Mouse (Mus musculus): ENCODE data around the gene Abcc5. TPM values are rescaled to one million over a fixed set of nuclear protein-coding genes. Genes with fewer than 3 reads are reported as not detected.

The Abcc5 gene
- 5.3 and 6.1 TPM in 2 replicates for polyA plus RNA-seq (2012)

DNA sequence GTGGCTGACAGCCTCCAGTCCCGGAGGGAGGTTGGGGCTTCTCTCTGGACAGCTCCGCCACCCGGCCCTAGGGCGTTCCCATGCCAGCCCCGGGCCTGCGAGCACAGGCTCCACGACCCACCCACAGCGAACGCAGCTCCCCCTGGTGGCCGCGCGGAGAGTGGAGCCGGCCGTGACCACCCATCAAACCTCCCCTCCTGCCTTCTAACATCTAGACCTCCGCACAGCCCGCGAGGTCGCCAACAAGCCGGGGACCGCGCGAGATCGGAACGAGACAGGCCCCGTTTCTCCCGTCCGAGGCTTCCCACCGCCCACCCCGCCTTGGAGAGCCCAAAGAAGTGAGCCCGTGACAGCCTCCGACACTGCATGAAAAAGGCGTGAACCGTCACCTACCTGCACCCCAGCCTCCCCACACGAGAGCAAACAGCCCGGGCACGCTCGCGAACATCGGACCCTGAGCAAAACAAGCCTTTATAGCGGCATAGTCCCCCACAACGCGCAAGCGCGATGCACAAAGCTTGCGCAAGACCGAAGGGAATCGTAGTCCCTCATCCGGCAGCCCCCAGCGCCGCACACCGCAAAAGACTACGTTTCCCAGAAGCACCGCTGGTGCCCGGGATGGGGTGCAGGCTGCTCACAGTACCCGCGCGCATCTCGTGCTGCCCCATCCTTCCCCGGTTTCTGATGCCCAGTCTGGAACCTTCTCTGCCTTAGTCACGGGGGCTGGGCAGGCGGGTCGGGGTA is at the start of gene Abcc5:
Gene Abcc5, minus strand, starts transcription at position 540 of the 744 bp plus-strand sequence.
- no peak for TF ChIP-seq GATA1 (IDR thresholded peaks at IDR 0.05; ENCODE audit: low read length)

DNA sequence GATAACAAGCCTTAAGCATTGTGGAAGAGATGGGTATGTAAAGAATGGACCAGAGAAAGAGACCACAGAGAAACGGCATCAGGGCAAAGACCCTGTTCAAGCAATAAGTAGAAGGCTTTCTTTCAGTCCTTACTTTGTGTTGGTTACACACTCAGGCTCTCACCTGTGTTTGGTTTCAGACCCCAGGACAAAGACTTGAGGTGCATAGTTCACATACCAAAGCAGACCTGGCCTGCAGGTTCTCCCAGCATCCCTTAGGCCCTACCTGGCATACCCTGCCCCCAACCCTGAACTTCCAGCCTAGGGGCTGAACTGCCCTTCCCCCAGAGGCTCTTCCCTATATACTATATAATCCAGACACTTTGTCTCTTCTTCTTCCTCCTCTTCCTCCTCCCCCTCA is 49.1 kb upstream of the Abcc5 start:
- TF ChIP-seq GATA1 (IDR thresholded peaks at IDR 0.05; ENCODE audit: low read length) = no peak

DNA sequence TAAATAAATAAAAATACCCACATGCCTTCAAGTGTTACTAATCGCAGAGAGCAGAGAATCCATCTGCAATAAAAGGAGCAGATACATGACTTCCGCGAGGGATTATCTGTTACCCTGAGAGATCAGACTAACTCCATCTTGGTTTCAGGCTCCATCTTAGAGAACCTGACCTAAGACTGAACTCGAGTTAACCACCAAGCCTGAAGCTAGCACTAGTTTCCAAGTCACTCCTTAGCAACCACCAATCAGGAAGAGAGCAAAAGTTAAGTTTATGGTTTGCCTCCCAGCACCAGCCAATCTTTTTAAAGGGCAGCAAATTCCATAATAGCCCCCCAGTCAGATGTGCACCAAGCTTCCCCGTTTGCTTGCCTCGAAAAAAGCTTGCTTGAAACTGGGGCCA is 48.6 kb upstream of the Abcc5 start:
- no peak for TF ChIP-seq GATA1 (IDR thresholded peaks at IDR 0.05; ENCODE audit: low read length)

DNA sequence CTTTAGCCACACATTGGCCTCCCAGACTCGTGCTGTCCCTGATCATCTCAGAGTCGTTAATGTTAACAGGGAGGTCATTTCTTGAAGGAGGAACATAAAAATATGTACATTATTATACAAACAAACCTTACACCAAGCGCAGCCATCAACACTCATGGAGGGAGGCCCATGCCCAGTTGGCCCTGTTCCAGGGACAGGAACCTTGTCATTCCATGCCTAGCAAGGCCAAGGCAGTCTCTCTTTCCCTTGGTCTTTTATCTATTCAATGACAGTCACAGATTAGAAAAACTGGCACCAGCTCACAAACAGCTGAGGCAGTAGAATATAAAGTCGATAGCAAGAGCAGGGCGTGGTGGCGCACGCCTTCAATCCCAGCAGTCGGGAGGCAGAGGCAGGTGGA is 48.0 kb upstream of the Abcc5 start:
- TF ChIP-seq GATA1 (IDR thresholded peaks at IDR 0.05; ENCODE audit: low read length) = no peak

DNA sequence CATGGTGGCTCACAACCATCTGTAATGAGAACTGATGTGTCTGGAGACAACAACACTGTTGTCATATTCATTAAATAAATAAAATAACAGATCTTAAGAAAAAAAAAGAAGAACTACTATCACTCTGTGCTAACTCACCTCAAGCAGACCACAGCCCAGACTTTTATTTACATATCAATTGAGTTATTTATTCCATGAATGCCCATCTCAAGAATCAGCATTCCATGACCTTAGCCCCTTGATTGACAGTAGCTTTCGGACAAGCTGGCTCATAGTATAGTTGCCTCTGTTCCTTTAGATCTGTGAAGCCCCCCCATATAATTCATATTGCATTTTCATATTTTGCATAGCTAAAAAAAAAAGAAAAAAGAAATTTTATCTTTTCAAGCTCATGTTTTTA is 47.6 kb upstream of the Abcc5 start:
- TF ChIP-seq GATA1 (IDR thresholded peaks at IDR 0.05; ENCODE audit: low read length) = no peak

DNA sequence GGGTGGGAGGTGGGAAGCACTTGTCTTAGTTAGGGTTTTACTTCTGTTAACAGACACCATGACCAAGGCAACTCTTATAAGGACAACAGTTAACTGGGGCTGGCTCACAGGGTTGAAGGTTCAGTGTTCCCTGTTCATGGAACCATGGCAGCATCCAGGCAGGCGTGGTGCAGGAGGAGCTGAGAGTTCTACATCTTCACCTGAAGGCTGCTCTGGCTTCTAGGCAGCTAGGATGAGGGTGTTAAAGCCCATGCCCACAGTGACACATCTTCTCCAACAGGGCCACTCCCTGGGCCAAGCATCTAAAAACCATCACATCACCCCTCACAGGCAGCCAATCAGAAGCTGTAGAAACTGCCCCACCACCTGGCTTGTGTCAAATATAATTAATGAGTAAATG is 45.5 kb upstream of the Abcc5 start:
- no peak for TF ChIP-seq GATA1 (IDR thresholded peaks at IDR 0.05; ENCODE audit: low read length)

DNA sequence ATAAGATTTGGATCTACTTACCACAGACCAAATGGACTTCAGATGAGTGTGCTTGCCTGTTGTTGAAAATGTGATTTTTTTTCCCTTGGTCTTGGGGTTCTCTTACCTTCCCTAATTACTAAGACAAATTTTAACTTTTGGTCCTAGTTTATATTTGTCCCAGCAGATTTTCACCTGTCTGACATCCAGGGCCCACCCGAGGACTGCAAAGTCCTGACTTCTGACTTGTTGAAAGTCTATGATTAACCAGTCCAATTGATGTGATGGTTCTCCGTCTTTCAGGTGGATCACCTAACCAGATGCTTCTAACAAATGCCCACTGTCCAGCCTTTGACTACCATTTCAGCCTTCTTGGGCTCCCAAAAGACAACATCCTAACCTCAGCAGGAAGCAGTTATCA is 44.8 kb upstream of the Abcc5 start:
- TF ChIP-seq GATA1 (IDR thresholded peaks at IDR 0.05; ENCODE audit: low read length) = no peak

DNA sequence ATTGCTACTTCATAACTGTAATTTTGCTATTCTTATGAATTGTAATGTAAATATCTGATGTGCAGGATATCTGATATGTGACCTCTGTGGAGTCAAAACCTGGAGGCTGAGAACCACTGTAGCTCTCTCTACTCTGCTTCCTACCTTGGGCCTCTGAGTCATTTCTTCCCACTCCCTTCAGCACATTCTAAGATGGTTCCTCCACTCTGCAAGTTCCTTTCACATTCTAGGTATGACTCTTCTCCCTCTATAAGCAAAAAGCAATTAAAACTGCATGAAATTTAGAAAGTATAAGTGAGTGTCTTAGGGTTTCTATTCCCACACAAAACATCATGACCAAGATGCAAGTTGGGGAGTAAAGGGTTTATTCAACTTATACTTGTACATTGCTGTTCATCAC is 38.5 kb upstream of the Abcc5 start:
- TF ChIP-seq GATA1 (IDR thresholded peaks at IDR 0.05; ENCODE audit: low read length) = no peak

DNA sequence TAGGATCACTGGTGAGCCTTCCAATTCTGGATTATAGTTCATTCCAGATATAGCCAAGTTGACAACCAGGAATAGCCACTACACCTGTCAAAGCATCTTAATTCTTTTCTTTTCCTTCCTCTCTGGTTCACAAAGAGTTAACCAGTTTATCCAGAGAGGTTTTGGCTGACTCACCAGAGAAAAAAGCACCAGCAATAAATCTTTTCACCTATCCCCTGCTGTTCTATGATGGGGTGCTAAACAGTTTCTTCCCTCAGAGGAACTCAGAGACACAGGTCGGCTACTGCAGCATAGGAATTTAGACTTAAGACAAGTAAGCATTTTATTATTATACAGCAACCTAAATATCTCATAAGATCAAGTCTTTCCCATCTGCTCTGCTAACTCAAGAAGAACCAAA is 29.9 kb upstream of the Abcc5 start:
- no peak for TF ChIP-seq GATA1 (IDR thresholded peaks at IDR 0.05; ENCODE audit: low read length)

DNA sequence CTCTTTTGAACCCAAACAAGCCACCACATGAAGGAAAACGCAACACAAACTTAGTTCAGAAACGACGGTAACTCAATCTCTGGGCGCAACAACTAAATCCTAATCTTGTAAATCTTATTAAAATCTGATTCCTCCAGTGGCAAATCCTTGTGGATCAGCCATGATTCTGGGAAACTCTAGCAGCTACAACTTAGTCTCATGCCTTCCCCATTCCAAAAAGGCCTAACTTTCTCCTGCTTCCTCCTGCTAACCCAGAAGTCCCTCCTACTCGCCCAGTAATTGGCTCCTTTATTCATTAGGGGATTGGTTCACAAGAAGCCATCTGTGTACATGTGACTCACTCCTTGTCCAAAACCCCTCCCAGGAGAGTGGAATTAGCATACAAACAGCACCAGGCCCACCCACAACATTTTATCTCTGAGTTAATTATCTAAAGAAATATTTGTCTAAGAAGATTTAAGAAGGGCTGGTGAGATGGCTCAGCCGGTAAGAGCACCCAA is 28.0 kb upstream of the Abcc5 start:
- no peak for TF ChIP-seq GATA1 (IDR thresholded peaks at IDR 0.05; ENCODE audit: low read length)

DNA sequence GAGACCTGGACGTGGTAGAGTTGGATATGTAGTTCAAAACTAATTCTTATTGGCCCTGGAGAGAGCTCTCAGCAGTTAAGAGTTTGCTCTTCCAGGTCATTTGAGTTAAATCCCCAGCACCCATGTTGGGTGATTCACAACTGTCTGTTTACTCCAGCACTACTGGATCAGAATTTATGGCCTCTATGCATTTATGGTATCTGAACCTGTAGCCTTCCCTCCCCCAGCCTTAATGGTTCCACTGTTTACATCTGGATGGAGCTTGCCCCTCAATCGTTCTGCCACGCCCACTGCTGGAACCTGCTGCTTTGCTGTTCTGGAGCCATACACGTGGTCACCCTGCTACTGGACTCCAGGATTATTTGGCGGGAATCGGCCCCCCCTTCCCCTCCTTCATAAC is 25.6 kb upstream of the Abcc5 start:
- TF ChIP-seq GATA1 (IDR thresholded peaks at IDR 0.05; ENCODE audit: low read length) = no peak

DNA sequence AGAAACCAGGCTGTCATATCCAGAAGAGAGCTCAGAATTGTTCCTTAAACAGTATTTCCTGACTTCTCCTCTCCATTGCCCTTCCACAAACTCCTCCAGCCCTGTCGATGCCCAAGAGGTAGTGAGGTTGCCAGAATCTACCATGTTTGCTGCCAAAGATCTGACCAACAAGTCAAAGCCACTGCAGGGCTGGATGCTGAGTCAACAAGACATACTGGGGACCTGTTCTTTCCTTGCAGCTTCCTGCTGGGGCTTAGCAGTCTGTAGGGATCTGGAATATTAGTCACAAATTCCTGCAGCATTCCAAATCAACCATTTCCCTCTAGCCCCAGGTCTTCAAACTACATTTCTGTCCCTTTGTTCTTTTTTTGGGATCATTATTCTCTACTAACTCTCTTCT is 19.7 kb upstream of the Abcc5 start:
- no peak for TF ChIP-seq GATA1 (IDR thresholded peaks at IDR 0.05; ENCODE audit: low read length)

DNA sequence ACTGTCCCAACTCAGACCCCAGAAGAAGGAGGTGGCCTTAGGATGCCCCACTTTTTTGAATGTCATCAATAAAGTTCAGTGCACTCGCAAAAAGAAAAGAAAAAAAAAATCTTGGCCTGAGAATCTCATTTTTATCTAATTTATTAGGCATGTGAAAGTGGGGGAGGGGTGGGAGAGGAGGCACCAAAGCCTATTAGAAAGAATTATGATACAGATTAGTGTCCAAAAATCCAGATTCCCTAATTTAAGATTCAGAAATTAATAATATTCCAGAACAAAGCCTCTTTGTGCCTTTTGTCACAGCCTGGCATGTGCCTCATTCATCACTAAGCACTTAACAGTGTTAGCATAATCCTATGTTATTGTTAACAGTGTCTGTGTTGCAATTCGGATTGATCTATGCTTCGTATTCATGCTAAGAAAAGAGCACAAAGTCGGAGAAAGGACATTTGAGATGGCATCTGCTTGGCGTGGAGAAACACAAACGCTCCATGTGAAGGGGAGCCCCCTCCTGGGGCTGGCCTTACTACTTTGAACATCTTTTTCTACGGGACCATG is 18.7 kb upstream of the Abcc5 start:
- no peak for TF ChIP-seq GATA1 (IDR thresholded peaks at IDR 0.05; ENCODE audit: low read length)

DNA sequence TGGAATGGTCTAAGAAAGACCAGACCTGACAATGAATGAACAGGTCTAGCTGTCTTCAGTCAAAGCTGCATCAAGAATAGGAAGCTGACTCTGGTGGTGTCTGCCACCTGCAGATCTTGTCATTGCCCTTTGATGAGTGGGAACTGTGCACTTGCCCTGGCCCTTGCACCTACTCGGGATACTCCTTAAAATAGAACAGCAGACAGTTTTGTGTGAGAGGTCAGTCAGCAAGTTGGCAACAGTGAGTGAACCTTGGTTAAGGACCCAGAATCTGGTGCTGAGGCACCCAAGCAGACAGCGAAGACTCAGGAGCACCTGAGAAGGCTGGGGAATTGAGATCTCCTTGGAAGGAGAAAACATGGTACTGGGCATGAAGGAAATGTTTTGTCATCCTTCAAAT is 16.7 kb upstream of the Abcc5 start:
- no peak for TF ChIP-seq GATA1 (IDR thresholded peaks at IDR 0.05; ENCODE audit: low read length)

DNA sequence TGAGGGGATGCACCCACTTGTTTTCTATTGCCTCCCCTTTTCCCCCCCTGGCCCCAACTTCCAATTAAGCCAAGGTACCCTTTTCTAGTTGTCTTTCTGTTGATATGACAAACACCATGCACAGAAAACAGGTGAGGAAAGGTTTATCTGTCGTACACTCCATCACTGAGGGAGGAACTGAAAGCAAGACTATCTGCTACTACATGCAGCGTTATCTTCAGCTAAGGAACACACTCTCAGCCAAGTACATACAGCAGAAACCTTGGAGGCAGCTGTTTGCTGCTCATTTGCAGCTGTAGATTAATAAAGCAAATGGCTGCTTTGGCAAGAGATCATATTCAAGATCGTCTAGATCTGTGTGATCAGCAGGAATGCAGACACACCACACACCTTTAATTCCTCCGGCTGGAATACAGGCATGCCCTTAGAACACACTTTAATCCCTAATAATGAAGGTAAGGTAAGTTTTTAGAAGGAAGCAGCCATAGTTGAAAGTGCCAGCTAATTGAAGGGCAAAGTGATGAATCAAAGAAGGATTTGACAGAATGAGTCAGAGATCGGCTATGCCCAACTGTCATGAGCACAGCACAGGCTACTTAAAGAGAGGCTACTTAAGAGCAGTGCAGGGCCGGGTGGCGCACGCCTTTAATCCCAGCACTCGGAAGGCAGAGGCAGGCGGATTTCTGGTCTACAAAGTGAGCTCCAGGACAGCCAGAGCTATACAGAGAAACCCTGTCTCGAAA is 12.7 kb upstream of the Abcc5 start:
- no peak for TF ChIP-seq GATA1 (IDR thresholded peaks at IDR 0.05; ENCODE audit: low read length)

DNA sequence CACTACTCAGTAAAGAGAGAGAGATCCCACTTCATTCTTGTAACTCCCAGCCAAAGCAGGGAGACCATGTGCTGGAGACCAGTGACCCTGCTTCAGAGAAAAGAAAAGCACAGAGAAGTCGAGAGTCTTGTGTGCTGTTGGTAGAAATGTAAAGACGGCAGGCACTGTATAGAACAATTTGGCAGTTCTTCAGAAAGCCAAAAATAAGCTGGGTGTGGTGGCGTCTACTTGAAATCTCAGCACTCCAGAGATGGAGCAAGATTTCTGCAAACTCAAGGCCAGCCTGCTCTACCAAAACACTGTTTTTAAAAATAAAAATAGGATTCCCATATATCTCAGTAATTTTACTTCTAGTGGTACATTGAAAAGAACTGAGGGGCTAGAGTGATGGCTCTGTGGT is 10.1 kb upstream of the Abcc5 start:
- no peak for TF ChIP-seq GATA1 (IDR thresholded peaks at IDR 0.05; ENCODE audit: low read length)

DNA sequence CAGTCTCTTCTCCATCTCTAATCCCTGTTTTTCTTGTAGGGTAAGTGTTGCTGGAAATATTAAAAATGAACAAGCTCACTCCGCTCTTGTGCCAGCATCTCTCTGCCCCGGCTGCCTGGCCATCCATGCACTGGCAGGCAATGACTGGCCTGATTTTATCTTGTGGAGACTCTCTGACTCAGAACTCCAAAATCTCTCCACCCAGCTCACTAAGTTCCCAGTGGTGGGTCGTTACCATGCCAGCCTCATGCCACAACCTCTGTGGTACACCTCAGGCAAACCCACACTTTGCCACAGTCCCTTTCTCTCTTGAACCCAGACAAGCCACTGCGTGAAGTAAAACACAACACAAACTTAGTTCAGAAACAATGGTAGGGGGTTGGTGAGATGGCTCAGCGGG is 3.1 kb upstream of the Abcc5 start:
- no peak for TF ChIP-seq GATA1 (IDR thresholded peaks at IDR 0.05; ENCODE audit: low read length)
